Mouse (Mus musculus) thymus, postnatal 10 days (tissue): ENCODE results near the gene Klk1b4.

Experiments
- DNase-seq, 2 experiments: peaks; one replicate each; pipeline ENCODE4 v3.0.0; 2021; ENCODE audit warnings: low spot score in 2 of 2

Klk1b4 gene

DNA sequence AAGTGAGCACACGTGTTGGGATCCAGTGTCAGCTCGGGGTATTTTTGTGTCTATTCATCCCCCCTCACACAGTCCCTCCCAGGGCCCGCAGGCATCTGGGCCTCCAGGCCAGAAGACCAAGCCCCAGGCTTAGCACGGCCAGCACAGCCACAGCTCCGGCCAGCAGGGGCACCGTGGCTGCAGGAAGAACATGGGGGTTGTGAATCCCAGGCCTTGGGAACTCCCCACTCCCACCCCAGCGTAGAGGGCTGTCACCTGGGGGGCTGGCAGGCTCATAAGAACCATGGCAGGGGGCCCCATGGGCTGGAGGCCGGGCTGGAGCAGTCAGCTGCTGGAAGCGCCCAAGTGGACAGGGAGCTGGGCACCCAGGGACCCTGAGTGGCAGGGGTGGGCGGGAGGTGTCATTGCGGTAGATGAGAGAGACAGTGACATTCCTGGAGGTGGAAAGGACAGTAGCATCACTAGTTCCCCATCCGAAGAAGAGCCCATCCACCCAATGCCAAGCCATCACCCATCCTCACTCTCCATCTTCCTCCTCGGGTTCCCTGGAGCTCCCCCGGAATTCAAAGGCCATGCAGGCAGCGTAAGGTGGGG is 45.9 kb downstream of the Klk1b4 start:
- no peak for DNase-seq

GRCm38 (mm10) chr7:44254930-44255329 is 47.7 kb downstream of the Klk1b4 start:
- DNase-seq = no peak

GRCm38 (mm10) chr7:44257278-44257677 is 50.0 kb downstream of the Klk1b4 start, which contains the start of gene Acp4:
TSS of gene Acp4 (minus strand) at chr7:44257378.
- DNase-seq = no peak

GRCm38 (mm10) chr7:44260410-44260809 is 53.2 kb downstream of the Klk1b4 start:
- no peak for DNase-seq

DNA sequence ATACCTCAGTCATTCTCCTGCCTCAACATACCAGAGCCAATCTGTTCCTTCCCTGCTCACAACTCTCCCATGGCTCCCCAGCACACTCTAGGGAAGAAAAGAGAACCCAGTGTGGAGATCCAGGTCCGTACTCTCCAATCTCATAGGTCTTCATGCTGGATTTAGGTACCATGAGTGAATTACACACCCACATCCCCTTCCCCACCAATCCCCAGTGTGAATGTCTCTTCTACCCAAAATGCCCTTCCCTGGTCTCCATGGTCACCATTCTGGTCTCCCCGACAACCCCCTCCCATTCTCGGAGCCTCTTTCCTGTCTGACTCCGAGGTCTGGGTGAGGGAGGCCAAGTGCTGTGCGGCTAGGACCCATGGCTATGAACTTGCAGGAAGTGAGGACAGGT is 53.9 kb downstream of the Klk1b4 start, which contains the start of gene Gm15517:
Gm15517 (plus strand) TSS at position 301 of the 400 bp plus-strand sequence.
- DNase-seq = no peak
